Mouse (Mus musculus): Measurements from ENCODE around the gene Spsb2. TPM values are rescaled to one million over a fixed set of nuclear protein-coding genes. Genes with fewer than 3 reads are reported as not detected.

The Spsb2 gene
- total RNA-seq, 2 experiments from 2014 or later = 4.4 to 5.4 TPM

DNA sequence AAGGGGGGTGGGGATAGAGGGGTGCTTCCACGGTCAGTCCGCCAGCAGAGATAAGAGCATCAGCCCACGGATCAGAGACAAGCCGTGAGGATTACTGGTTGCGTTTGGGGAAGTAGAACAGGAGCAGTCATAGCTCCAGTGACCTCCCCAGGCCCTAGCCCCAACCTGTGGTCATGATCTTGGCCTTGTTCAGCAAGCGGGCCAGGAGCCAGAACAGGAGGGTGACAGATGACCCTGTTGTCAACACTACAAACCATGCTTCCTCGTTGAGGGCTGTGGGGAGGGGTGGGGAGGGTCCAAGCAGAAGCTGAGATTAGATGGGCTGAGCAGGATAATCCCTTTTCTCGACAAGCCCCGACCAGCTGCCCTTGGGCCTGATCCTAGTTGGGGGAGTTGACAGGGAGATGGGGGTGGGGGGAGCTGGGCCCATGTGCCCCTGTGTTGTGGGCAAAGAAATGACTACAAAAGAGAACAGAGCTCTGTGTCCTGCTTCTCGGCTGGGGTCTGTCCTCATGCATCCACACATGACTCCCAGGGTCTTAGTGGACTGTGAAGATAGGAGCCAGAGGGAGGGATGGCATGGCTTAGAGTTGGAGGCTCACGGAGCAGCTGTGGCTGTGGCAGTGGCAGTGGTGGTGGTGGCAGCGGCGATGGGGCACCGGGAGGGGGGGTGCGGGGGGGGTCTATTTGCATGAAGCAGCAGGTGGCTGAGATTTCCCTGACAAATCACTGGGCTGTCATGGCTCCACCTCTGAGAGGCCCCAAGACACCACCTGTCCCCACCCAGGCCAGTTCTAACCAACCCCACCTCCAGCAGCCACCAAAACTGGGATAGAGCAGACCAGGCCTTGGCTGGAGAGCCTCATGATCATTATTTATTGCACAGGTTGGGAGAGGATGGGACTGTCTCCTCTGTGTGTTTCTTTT, 32.0 kb downstream of the Spsb2 start, which contains the start of gene Gnb3:
Gene Gnb3 (minus strand): TSS at position 35 of the 927 bp plus-strand sequence.
- intact Hi-C loops (cut with DNase I) = no loop called here
- DNase-seq (ENCODE audit: extremely low spot score in 1 of 2, low spot score in 2 of 2) = no peak
- no peak for TF ChIP-seq CTCF (IDR thresholded peaks at IDR 0.05)
- H3K4me3 ChIP-seq = no peak within 1 kb of the TSS
- no peak within 1 kb of the TSS for H3K27ac ChIP-seq

- peak; percentile 99 for TF ChIP-seq CTCF (IDR thresholded peaks at IDR 0.05)
- no peak overlapping the region for H3K27ac ChIP-seq
- H3K4me3 ChIP-seq = no peak overlapping the region
- peak; percentile 87 to 94 for DNase-seq (ENCODE audit: extremely low spot score in 1 of 2, low spot score in 2 of 2)
- intact Hi-C loops (cut with DNase I) = no loop called here
Measured at GRCm38 (mm10) chr6:124847305-124847704, 38.8 kb downstream of the Spsb2 start.

DNA sequence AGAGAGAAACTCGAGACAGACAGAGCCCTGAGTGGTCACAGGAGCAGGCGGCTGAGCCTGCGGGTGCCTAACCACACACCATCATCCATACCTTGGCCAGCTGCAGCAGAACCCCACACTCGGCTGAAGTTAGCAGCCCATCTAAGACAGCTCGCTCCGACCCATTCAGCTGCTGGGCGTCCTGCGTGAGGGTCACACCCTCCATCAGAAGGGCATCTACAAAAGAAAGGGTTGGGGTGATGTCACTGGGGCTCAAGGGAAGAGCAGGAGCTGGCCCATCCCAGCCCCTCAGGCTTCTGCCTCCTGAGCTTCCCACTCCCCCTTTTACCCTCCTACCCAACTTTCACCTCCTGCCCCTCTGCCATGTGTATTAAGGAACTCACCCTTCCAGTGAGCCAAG, 42.1 kb downstream of the Spsb2 start:
- no peak for TF ChIP-seq CTCF (IDR thresholded peaks at IDR 0.05)
- intact Hi-C loops (cut with DNase I) = no loop called here
- H3K27ac ChIP-seq = no peak overlapping the region

GRCm38 (mm10) chr6:124854647-124855046, 46.2 kb downstream of the Spsb2 start:
- intact Hi-C loops (cut with DNase I) = loop anchor here (5.0 kb wide), 1 partner anchor 228 kb away; no protein-coding TSS in a partner anchor
- no peak for DNase-seq (ENCODE audit: extremely low spot score in 1 of 2, low spot score in 2 of 2)
- TF ChIP-seq CTCF (IDR thresholded peaks at IDR 0.05) = no peak
- Histone ChIP-seq H3K4me3 (no peak overlapping the region), H3K27ac (no peak overlapping the region)

More for the DNA sequence above, 42.1 kb downstream of the Spsb2 start:
- H3K4me3 ChIP-seq = no peak overlapping the region
- DNase-seq (ENCODE audit: extremely low spot score in 1 of 2, low spot score in 2 of 2) = no peak

DNA sequence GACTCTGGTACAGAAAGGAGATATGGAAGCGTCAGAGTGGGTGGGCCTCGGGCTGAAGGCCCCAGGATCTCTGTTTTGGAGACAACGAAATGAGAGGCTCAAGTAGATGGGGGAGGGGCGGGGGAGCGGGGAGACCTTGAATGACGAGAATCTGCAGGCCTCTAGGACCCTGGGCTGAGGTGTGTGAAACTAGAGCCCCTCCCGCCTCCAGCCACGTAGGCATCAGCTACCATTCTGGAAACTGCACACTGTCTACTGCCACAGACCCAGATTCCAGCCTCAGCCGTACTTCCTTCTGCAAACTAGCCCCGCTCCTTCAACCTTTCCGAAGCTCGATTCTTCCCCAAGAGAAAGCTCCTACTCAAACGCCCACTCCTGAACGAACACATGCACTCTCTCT, 47.9 kb downstream of the Spsb2 start:
- peak overlapping the region; percentile 48; the same call in 1 of the 2 replicates for H3K27ac ChIP-seq
- no peak for TF ChIP-seq CTCF (IDR thresholded peaks at IDR 0.05)
- H3K4me3 ChIP-seq = peak overlapping the region; percentile 58
- intact Hi-C loops (cut with DNase I) = loop anchor here (5.0 kb wide), 1 partner anchor 226 kb away; no protein-coding TSS in a partner anchor
- peak; percentile 38 to 51 for DNase-seq (ENCODE audit: extremely low spot score in 1 of 2, low spot score in 2 of 2)

DNA sequence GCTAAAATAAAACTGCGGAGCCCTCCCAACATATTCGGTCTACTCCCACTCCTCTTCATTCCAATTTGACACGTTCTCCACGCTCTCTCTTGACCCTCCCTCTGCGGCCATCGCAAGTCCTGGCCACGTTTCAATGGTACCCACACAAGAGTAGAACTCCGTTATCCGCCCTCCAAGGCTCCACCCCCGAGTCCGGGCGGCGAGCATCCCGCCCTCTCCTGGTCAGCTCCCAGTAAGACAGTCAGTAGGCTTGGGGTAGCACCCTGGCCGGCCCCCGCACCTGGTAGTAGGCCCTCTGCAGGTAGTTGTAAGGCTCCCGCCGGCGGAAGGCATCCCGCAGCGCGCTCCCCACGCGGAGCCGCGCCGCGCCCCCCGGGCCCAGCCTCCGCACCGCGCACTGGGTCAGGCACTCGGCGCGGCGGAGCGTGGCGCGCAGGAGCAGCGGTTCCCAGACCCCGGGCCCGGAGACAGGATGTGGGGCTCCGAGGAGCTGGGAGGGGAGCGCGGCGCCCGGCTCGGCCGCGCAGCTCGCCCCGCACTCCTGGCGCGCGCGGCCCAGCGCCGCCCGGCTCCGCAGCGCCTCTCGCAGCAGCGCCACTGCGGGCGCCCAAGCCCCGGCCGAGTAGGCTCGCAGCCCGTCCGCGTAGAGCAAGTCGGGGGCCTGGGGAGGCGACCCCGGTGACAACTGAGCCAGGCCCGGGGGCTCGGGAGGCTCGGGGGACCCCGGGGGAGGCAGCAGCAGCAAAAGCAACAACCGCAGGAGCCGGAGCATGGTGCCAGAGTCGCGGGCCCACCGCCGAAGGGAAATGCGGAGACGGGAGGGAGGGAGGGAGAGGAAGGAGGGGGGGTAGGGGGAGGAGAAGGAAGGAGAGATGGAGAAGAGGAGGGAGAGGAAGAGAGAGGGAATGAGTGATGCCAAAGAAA, 48.7 kb downstream of the Spsb2 start, which contains the start of gene P3h3:
Gene P3h3 (minus strand): TSS at position 837 of the 924 bp plus-strand sequence.
- intact Hi-C loops (cut with DNase I) = loop anchor here (5.0 kb wide), 1 partner anchor 225 kb away; no protein-coding TSS in a partner anchor
- Histone ChIP-seq H3K4me3 (peak within 1 kb of the TSS; percentile 58), H3K27ac (peak within 1 kb of the TSS; percentile 92)
- peak; percentile 74 for TF ChIP-seq CTCF (IDR thresholded peaks at IDR 0.05)
- peak; percentile 85 to 86 for DNase-seq (ENCODE audit: extremely low spot score in 1 of 2, low spot score in 2 of 2)

- H3K27ac ChIP-seq = peak overlapping the region; percentile 92; the same call in 1 of the 2 replicates
- peak in 1 of 2 experiments; percentile 24 for DNase-seq (ENCODE audit: extremely low spot score in 1 of 2, low spot score in 2 of 2)
- H3K4me3 ChIP-seq = peak overlapping the region; percentile 58
- no peak for TF ChIP-seq CTCF (IDR thresholded peaks at IDR 0.05)
- intact Hi-C loops (cut with DNase I) = loop anchor here (5.0 kb wide), 1 partner anchor 224 kb away; no protein-coding TSS in a partner anchor
Measured at GRCm38 (mm10) chr6:124857840-124858530, 49.5 kb downstream of the Spsb2 start.

DNA sequence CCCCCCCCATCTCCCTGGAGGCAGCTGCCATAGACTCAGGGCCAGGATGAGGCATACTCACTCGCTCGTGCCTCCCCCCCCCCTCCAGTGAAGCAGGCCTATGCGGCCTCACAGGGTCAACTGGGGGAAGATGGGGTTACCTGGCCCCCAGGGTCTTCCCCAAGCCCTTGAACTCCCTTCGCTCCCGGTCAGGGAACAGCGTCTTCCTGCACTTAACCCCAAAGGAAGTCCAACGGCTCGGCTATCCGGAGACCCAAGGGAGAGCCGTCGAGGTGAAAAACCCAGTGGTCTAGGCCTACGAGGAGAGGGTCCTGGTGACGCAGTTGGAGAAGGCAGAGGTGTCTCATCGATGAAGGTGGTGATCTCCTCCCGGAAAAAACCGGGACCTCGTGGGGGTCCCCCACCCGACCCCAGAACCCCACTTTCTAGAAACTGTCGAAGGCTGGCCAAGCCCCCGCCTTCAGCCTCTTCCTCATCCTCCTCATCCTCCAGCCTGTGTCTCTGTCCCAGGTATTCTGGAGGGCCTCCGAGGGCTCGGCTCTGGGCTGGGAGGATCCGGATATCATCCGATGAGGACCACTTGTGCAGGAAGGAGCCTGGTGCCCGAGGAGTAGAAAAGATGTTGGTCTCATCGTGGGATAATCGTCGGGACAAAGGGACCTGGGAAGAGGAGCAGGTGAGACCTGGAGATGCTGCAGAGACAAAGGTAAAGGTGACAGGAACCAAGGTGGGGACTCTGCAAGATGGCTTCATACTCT, 50.3 kb downstream of the Spsb2 start:
- H3K27ac ChIP-seq = no peak overlapping the region
- TF ChIP-seq CTCF (IDR thresholded peaks at IDR 0.05) = no peak
- intact Hi-C loops (cut with DNase I) = loop anchor here (1.0 to 5.0 kb wide), 3 partner anchors 46 to 224 kb away; no protein-coding TSS in a partner anchor
- no peak overlapping the region for H3K4me3 ChIP-seq
- DNase-seq (ENCODE audit: extremely low spot score in 1 of 2, low spot score in 2 of 2) = no peak

DNA sequence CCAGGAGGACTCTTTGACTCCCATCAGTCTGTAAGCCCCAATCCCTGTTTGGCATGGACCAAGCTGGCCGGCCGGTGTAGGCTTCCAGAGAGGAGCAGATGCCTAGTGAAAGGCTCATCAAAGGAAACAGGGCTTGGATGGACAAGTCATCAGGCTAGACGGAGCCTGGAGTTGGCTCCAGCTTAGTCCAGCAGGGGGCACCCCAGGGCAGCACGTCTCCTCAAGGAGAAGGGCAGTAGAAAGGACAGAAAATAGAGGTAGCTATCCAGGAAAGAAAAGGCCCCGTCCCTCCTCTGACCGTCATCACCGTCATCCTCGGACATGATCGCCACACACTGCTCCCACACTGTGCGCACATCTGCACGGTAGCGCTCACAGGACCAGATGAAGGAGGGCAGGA, 51.3 kb downstream of the Spsb2 start:
- DNase-seq (ENCODE audit: extremely low spot score in 1 of 2, low spot score in 2 of 2) = peak; percentile 84 to 89
- intact Hi-C loops (cut with DNase I) = loop anchor here (1.0 to 5.0 kb wide), 4 partner anchors 45 to 223 kb away; no protein-coding TSS in a partner anchor
- peak; percentile 83 for TF ChIP-seq CTCF (IDR thresholded peaks at IDR 0.05)
- Histone ChIP-seq H3K4me3 (no peak overlapping the region), H3K27ac (peak overlapping the region; percentile 99)

Other genes with a start within 250 kb of the Spsb2 start
- gene C1rb, start 238.4 kb upstream of the Spsb2 start, total RNA-seq (2021) = under 1 TPM; 0.14 to 0.20 TPM
- under 1 TPM; 0.23 to 0.36 TPM for gene C1s2, start 172.6 kb upstream of the Spsb2 start, total RNA-seq (2021)
- gene Lpcat3, start 145.6 kb upstream of the Spsb2 start, total RNA-seq (2021) = 10 to 100 TPM; 20.5 to 21.5 TPM
- 10 to 100 TPM; 47.4 to 50.9 TPM for gene Emg1, start 96.5 kb upstream of the Spsb2 start, total RNA-seq (2021)
- 100 to 1,000 TPM; 115 to 120 TPM for gene Phb2, start 96.3 kb upstream of the Spsb2 start, total RNA-seq (2021)
- 1 to 10 TPM; 3.3 to 4.0 TPM for gene Ptpn6, start 69.9 kb upstream of the Spsb2 start, total RNA-seq (2021)
- gene Grcc10, start 67.3 kb upstream of the Spsb2 start, total RNA-seq (2021) = 100 to 1,000 TPM; 298 to 309 TPM
- not detected for gene Gm45234, start 52.6 kb upstream of the Spsb2 start, total RNA-seq (2021)
- gene Atn1, start 52.1 kb upstream of the Spsb2 start, total RNA-seq (2021) = 100 to 1,000 TPM; 170 to 181 TPM
- gene Eno2, start 39.0 kb upstream of the Spsb2 start, total RNA-seq (2021) = 1,000 to 10,000 TPM; 1,064 to 1,067 TPM
- gene Lrrc23, start 28.9 kb upstream of the Spsb2 start, total RNA-seq (2021) = 1 to 10 TPM; 1.6 to 1.9 TPM
- 100 to 1,000 TPM; 734 to 769 TPM for gene Tpi1, start 5.6 kb downstream of the Spsb2 start, total RNA-seq (2021)
- gene Usp5, start 20.8 kb downstream of the Spsb2 start, total RNA-seq (2021) = 100 to 1,000 TPM; 184 to 190 TPM
- under 1 TPM; 0.63 to 0.66 TPM for gene Cdca3, start 20.9 kb downstream of the Spsb2 start, total RNA-seq (2021)
- not detected for gene Gnb3, start 31.6 kb downstream of the Spsb2 start, total RNA-seq (2021)
- 10 to 100 TPM; 29.1 to 33.1 TPM for gene P3h3, start 49.1 kb downstream of the Spsb2 start, total RNA-seq (2021)
- 100 to 1,000 TPM; 231 to 248 TPM for gene Gpr162, start 55.3 kb downstream of the Spsb2 start, total RNA-seq (2021)
- 1 to 10 TPM; 2.0 to 4.6 TPM for gene Cd4, start 79.6 kb downstream of the Spsb2 start, total RNA-seq (2021)
- 1 to 10 TPM; 2.1 to 3.1 TPM for gene Lag3, start 103.0 kb downstream of the Spsb2 start, total RNA-seq (2021)
- gene Ptms, start 111.4 kb downstream of the Spsb2 start, total RNA-seq (2021) = 100 to 1,000 TPM; 845 to 926 TPM
- gene Mlf2, start 122.7 kb downstream of the Spsb2 start, total RNA-seq (2021) = 100 to 1,000 TPM; 617 to 624 TPM
- 100 to 1,000 TPM; 148 to 156 TPM for gene Cops7a, start 156.9 kb downstream of the Spsb2 start, total RNA-seq (2021)
- gene Pianp, start 188.0 kb downstream of the Spsb2 start, total RNA-seq (2021) = 100 to 1,000 TPM; 176 to 191 TPM
- 10 to 100 TPM; 48.2 to 50.6 TPM for gene Zfp384, start 200.5 kb downstream of the Spsb2 start, total RNA-seq (2021)
- gene Ing4, start 231.1 kb downstream of the Spsb2 start, total RNA-seq (2021) = 10 to 100 TPM; 49.5 to 56.6 TPM
- 10 to 100 TPM; 12.2 to 18.4 TPM for gene Acrbp, start 241.0 kb downstream of the Spsb2 start, total RNA-seq (2021)

All from left cerebral cortex, adult 2 months (tissue).